Mouse (Mus musculus) gastrocnemius, adult 2 months (tissue): ENCODE results near the gene Msh3. TPM values are rescaled to one million over a fixed set of nuclear protein-coding genes. Genes with fewer than 3 reads are reported as not detected.
"Not testable (repeated sequence)": the region's sequence is repeated elsewhere in the genome, so short reads cannot be mapped to it uniquely, and the experiment has no call there.

Experiments
- DNase-seq: peaks from one replicate; pipeline ENCODE4 v3.0.0; 2022
- H3K27ac ChIP-seq: fragments of 200-600 bp; 2 replicates; pipeline ENCODE4 v1.8.1; 2022; ENCODE audit warnings: mild to moderate bottlenecking
- H3K4me3 ChIP-seq: fragments of 200-600 bp; 2 replicates; pipeline ENCODE4 v1.8.1; 2022; ENCODE audit warnings: mild to moderate bottlenecking, moderate library complexity
- CTCF ChIP-seq: fragments of 200-600 bp; IDR thresholded peaks from 2 replicates; pipeline ENCODE4 v1.8.1; 2022; ENCODE audit warnings: antibody characterized with exemption, mild to moderate bottlenecking, moderate library complexity
- intact Hi-C: fragments of 180-260 bp; cut with DNase I; formaldehyde crosslinking; loops from one replicate; pipeline ENCODE4 v1.15.1; 2025
- total RNA-seq, 2 experiments: library from RNA; stranded (reverse); gene quantifications; 2 replicates each; pipeline ENCODE4 v1.2.3; 2021

Gene Msh3
- total RNA-seq, 2 experiments from 2014 or later = 11.6 to 13.9 TPM

DNA sequence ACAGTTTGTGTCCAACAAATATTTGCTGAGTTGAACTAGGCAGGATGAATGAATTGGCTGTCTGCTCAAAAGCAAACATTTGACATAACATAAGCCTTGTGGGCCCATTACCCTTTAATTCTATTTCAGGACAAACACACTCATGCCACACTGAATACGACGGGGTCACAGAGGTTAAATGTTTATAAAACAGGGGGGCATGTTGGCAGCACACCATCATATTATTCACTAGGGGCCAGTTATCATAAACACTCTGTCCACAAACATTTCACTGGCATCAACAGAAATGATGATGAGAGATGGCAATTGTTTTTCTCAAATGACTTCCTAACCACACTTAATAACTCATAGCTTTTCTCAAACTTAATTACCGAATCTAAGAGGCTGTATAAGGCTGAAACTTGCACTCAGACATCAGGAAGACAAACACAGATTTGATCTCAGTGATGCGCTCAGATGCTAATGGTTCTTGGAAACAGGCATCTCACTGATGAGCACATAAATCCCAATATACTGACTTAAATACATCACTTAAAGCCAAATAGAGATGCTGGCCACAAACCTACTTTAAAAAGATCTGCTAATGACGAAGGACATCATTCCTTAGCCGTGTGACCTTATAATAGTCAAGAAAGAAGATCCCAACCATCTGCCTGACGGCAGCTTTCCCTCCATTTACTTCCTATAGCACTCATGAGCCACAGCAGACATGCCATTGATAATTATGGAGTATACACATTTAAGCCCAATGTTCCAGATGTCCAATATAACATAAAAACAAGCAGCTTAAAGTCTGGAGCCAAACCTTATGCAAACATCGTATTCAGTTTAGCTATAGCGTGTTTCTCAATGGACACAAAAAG is 122.5 kb downstream of the Msh3 start:
- intact Hi-C loops = no loop called here
- no peak for TF ChIP-seq CTCF

GRCm38 (mm10) chr13:92228037-92228436 is 126.8 kb downstream of the Msh3 start:
- intact Hi-C loops = no loop called here
- TF ChIP-seq CTCF = no peak
- no peak overlapping the region for H3K27ac ChIP-seq
- no peak overlapping the region for H3K4me3 ChIP-seq
- DNase-seq = no peak

More for the DNA sequence above, 122.5 kb downstream of the Msh3 start:
- no peak for DNase-seq
- no peak overlapping the region for H3K4me3 ChIP-seq
- H3K27ac ChIP-seq = no peak overlapping the region

- intact Hi-C loops = no loop called here
- DNase-seq = no peak
- Histone ChIP-seq H3K4me3 (no peak overlapping the region), H3K27ac (no peak overlapping the region)
- no peak for TF ChIP-seq CTCF
These were observed 131.2 kb downstream of the Msh3 start for GRCm38 (mm10) chr13:92223567-92223966.

GRCm38 (mm10) chr13:92222763-92223162 is 132.0 kb downstream of the Msh3 start:
- TF ChIP-seq CTCF = no peak

DNA sequence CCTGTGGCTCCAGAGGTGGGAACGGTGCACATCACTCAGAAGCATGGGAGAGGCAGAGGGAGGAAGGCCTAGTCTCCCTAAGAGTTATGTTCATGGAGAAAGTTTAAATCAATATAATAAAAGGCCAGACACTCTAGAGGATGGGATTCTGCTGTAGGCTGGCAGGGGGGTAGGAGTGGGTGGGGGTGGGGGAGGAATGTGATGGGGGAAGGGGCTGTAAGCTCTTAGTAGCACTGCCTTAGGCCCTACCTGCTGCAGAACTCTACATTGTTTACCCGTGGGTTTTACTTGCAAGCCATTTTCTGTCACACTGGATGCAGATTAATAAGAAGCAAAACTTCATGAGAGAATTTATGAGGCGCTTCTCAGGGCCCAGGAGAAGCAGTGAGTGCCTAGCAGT is 135.0 kb downstream of the Msh3 start:
- Histone ChIP-seq H3K27ac (no peak overlapping the region), H3K4me3 (no peak overlapping the region)
- no peak for DNase-seq
- no peak for TF ChIP-seq CTCF
- intact Hi-C loops = no loop called here

More at GRCm38 (mm10) chr13:92222763-92223162, 132.0 kb downstream of the Msh3 start:
- H3K4me3 ChIP-seq = no peak overlapping the region
- H3K27ac ChIP-seq = no peak overlapping the region
- intact Hi-C loops = no loop called here
- no peak for DNase-seq

DNA sequence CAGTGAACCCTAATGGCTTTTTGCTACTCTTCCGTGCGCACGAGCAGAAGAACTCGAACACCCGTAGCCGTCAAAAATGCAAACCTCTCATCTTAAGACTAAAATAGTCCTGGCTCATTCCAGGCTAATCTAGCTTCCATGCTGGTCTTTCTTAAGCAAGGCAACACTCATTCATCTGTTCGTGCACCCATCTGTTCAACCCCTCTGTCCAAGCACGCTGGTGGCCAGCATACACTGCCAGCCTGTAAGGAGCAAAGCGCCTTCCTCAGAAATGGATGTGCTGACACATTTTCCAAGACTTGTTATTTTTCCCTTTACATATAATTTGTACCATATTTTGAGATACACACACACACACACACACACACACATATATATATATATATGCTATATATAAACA is 137.6 kb downstream of the Msh3 start:
- H3K27ac ChIP-seq = no peak overlapping the region
- no peak for DNase-seq
- no peak for TF ChIP-seq CTCF
- H3K4me3 ChIP-seq = no peak overlapping the region
- intact Hi-C loops = no loop called here

- Histone ChIP-seq H3K27ac (no peak overlapping the region), H3K4me3 (no peak overlapping the region)
- no peak for TF ChIP-seq CTCF
- no peak for DNase-seq
- intact Hi-C loops = no loop called here
These were observed 157.9 kb downstream of the Msh3 start for GRCm38 (mm10) chr13:92196860-92197259.

DNA sequence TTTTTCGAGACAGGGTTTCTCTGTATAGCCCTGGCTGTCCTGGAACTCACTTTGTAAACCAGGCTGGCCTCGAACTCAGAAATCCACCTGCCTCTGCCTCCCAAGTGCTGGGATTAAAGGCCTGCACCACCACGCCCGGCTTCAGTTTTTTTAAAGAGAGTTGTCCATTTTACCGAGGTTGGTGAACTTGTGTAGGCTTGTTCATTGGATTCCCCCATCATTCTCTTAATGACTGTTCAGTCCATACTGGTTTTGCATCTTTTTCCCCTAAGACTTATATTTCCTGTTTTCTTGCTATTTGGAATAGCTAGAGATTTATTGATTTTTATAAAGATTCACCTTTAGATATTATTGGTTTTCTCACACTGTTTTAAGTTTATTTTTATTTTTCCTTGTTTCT is 161.0 kb downstream of the Msh3 start:
- DNase-seq, intact Hi-C loops, H3K27ac ChIP-seq, H3K4me3 ChIP-seq: not testable (repeated sequence)

- intact Hi-C loops, H3K4me3 ChIP-seq, DNase-seq, H3K27ac ChIP-seq: not testable (repeated sequence)
These were observed 182.1 kb downstream of the Msh3 start for GRCm38 (mm10) chr13:92172686-92173085.

Other genes with a start within 250 kb of the Msh3 start
- gene Rasgrf2, start 223.3 kb downstream of the Msh3 start, total RNA-seq = 1 to 10 TPM; 5.0 to 6.2 TPM
- gene Gm20379, start 49.0 kb downstream of the Msh3 start, total RNA-seq = not detected
- gene Dhfr, start 277 bp downstream of the Msh3 start, total RNA-seq = 1 to 10 TPM in 1 of 2 experiments, under 1 TPM in 1; 0.79 to 1.0 TPM
- not detected for gene Ankrd34b, start 70.9 kb upstream of the Msh3 start, total RNA-seq
- 1 to 10 TPM; 2.2 to 2.6 TPM for gene Fam151b, start 129.0 kb upstream of the Msh3 start, total RNA-seq
- gene Zfyve16, start 175.9 kb upstream of the Msh3 start, total RNA-seq = 1 to 10 TPM; 6.5 to 8.4 TPM
- not detected for gene Spz1, start 221.2 kb upstream of the Msh3 start, total RNA-seq